Mouse (Mus musculus) fibroblast of lung, adult 2 months (primary cell): Measurements from ENCODE around the gene Tsen34.
A peak's percentile ranks its signal among the peaks of the same experiment; 100 is the strongest.
"Not testable (repeated sequence)": the region's sequence is repeated elsewhere in the genome, so short reads cannot be mapped to it uniquely, and the experiment has no call there.

ENCODE experiments used
- DNase-seq: peaks from one replicate; pipeline ENCODE4 v3.0.0-alpha.2; 2011; ENCODE audit warnings: low read depth

Tsen34 gene

DNA sequence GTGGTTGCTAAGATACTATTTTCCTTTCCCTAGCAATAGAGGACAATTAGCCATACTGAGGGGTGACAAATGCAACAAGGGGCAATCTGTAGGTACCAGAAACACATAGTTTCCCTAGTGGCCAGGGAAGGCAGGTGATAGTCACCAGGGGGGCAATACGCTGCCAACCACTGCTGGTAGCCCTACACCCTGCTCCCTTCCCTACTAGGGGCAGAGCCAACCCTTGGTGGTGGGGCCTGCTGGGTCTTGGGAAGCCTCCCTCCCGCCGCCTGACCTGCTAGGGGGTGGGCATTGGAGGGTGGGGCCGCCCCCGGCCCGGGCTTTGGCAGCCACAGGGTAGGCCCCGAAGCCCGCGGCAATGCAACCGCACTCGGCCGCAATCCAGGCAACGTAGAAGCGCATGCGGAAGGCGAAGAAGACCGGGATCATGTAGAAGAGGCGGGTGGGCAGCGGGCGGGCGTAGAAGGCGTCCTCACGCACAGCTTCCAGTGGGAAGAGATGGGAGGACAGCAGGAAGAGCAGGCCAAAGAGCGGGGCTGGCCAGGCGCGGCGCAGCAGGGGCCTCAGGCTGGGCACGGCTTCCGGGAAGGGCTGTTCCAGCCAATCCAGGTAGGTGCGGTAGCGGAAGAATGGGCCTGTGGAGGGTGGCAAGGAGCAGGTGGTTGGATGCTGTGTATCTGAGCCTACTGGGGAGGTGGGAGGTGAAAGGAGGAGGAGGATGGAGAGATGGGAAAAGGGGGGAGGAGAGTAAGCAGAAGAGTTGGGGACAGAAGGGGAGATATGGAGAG lies 7.1 kb upstream of the Tsen34 start:
- DNase-seq, result no peak

DNA sequence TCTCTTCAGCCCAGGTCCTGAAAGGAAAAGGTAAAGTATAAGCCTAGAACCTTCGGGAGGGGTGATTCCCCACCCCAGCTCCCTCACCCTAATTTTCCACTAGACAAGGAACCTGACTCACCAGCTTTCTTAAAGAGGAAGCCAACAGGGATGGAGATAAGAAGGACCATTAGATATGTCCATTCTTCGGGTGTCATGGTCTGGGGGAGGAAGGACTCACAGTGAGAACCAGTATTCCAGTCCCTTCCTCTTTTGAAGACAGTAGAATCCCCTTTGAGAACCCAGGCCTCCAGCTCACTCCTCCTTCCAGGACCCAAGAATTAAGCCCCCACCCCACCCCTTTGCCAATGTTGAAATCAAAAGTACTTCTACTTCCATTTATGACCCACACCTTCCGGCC lies 744 bp upstream of the Tsen34 start:
- DNase-seq, result no peak

DNA sequence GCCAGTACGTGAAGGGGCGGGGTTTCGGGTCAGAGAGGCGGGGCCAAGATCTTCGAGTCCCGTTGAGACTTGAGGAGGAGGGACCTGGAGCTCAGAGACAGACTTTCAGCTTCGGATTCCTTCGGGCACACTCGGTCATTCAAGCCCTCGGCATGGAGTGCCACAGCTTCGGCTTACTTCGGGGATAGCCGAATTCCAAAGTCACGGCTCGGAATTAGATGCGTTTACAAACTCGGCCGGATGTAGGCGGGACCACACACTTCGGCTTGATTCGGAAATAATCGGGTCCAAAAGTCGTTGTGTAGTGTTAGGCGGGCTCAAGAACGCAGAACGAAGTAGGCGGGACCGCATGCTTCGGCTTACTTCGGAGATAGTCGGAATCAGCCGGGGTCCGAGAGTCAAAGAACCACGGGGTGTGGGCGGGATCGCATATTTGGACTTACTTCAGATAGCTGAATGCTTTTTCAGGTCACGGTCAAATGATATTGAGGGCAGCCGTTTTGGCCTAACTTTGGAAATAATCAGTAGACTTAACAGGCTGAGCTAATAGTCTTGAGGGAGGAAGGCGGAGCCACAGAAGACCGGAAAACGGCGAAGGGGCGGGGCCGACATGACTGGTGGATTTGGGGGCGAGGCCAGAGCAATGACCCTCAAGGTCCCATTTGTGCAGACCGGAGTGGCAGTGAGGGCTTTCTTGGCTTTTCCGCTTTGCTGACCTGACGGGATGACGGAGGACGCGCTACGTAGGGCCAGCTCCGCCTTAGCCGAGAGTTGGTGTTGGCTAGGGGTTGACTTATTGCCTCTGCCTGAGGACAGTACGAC lies 535 bp downstream of the Tsen34 start, which contains the start of gene Mboat7:
Gene Mboat7, minus strand, starts transcription at position 537 of the 822 bp plus-strand sequence.
- peak; percentile 99 for DNase-seq

DNA sequence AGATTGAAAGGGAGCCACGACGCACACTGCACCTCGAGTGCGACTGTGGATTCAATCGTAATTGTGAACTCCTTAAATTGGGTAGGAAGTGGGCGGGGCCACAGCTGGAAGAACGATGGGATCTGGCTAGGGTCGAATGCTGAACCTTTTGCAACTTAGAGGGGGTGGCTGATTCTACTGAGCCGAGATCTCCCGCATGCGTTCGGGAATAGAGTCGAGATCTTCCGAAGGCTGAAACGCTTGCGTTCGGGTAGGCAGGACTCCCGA lies 1.1 kb downstream of the Tsen34 start:
- DNase-seq, result no peak

DNA sequence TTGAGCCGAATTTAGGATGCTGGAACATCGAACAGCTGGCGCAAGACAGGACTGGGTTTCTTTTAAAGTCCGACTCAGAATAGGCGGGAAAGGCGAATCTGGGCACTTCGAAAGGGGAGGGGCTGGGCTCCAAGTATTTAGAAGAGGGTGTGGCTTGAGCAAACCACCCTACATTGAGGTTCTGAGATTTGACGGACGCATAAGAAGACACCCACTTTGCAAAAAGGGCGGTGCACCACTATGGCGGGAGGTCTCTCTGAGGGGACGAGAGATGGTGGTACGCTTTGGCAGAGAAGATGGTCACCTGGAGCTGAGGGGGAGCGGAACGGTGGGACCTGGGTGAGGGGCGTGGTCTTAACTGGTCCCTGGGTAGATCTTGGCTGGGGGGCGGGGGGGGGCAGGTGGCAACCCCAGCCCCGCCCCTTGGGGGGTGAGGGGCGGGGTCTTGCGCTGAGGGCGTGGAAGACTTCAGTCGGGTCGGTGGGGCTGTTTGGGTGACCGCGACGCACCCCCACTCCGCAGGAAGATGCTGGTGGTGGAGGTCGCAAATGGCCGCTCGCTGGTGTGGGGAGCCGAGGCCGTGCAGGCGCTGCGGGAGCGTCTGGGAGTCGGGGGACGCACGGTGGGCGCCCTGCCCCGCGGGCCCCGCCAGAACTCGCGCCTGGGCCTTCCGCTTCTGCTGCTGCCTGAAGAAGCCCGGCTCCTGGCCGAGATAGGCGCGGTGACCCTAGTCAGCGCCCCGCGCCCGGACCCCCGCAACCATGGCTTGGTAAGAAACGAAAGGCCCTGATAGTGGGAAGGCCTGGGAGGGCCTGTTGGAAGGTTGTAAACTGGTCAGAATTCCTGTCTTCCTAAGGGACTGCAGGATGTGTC lies 1.6 kb downstream of the Tsen34 start:
- DNase-seq, result peak; percentile 73

DNA sequence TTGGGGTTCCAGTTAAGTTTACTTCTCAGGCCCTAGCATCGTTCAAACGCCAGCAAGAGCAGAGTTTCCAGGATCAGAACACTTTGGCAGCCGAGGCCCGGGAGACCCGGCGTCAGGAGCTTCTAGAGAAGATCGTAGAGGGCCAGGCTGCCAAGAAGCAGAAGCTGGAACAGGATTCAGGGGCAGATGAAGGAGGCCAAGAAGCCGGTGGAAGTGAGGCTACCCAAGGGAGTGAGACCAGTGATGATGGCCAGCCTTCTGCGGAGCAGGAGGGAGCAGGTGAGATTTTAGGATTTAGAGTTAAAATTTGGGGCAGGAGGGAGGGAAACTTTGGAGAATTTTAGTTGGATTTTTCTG lies 2.3 kb downstream of the Tsen34 start:
- not testable (repeated sequence) for DNase-seq

DNA sequence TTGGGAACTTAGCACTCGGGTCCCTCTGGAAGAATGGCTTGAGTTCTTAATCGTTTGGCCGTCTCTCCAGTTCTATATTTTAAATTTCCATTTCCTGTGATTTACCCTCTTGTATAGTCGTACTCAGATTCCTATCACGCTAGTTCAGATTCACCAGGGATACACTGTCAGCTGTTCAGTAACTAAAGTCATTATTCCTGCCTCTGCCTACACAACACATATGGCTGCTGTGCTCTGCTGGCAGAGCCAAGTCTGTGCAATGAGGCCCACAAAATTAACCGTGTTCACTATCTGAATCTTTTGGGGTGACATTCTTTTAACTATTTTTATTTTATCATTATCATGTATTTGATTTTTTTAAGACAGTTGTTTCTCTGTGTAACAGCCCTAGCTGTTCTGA lies 5.8 kb downstream of the Tsen34 start:
- DNase-seq, result no peak

DNA sequence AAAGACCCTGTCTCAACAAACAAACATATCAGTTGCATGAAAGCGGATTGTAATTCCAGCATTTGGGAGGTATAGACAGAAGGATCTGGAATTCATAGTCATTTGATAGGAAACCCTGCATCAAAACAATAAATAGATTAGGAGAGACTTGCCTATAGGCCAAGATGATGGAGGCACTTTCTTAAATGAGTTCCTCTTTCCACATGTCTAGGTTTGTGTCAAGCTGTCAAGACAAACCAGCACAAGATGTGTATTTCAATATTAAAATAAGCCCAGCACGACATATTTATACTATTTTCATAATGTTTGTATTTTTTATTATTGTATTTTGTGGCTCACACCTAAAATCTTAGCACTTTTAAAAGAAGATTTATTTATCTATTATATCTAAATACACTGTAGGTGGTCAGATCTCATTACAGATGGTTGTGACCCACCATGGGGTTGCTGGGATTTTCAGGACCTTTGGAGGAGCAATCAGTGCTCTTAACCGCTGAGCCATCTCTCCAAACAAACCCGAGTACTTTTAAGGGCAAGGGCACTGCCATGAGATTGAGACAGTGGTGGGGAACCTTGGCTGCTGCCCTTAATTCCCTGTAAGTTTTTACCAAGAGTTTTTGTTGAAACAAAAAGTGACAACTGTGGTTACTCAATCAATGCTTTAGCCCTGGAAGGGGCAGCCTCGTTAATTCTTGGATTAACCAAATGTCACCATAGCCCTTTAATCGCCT lies 10.7 kb downstream of the Tsen34 start:
- DNase-seq, result no peak

DNA sequence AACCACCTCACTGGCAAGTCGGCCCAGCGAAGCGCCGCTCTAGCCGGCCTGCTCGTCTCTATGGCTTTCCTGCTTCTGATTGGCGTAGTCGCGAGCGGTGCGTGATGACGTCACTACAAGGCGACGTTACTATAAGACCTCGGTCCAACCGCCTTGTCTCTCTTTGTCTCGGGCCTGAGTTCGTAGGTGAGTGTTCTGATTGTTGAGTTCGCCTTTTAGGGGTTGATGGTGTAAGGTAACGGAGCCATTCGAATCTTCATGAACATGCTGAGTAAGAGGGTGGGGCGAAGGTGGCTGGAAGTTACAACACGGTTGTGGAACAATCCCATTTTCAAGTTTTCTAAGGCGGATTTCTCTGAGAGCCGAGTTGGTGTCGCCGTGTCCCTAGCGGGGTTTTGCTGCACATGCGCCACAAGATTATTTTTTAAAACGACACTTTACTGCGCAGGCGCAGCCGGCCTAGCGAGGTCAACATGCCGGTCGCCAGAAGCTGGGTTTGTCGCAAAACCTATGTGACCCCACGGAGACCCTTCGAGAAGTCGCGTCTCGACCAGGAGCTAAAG lies 11.3 kb downstream of the Tsen34 start, which contains the start of gene Rps9:
Gene Rps9, plus strand, starts transcription at position 115 of the 563 bp plus-strand sequence.
- DNase-seq, result peak; percentile 93

DNA sequence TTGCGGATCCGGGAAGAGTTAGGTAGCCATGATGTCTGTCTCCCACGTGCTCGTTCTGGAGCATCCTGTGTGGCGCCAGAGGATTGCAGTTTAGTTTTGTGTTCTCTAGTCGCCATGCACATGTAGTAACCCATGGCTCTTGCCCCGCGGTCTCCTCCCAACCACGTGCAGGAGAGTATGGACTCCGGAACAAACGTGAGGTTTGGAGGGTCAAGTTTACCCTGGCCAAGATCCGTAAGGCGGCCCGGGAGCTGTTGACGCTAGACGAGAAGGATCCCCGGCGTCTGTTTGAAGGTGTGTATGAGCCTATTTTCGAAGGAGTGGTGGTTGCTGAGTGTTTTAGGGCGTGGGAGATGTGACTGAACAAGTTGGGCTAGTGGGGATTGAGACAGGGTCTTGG lies 11.8 kb downstream of the Tsen34 start:
- DNase-seq, result no peak

DNA sequence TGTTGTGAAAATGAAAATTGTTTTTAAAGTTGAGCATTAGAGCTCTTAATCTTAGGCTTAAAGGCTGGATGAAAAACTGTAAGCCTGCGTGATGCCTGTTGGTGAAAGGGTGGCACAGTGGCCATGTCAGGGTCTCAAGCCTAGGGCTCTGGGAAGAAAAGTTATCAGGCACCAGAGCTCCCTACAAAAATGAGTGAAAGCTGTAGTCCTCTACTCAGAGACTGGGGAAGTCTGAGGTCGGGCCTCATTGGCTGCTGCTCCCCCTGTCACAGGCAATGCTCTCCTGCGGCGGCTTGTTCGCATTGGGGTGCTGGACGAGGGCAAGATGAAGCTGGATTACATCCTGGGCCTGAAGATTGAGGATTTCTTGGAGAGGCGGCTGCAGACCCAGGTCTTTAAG lies 12.8 kb downstream of the Tsen34 start:
- not testable (repeated sequence) for DNase-seq

DNA sequence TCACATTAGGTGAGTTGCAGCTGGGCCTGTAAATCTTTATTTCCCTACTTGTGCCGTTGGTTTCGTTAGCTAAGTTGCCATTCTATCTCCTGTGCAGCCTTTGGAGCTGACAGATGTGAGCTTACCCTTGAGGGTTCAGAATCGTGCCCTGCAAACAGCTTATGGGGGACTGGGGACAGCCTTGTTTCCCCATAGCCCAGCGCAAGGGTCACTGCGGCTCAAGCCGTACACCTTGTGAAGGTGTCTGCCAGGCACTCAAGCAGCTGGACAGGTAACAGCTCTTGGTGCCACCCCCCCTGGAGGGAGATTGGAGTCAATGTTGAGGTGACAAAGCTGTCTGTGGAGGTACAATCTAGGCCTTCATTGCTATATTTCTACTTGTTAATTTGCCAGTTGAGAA lies 13.2 kb downstream of the Tsen34 start:
- no peak for DNase-seq

DNA sequence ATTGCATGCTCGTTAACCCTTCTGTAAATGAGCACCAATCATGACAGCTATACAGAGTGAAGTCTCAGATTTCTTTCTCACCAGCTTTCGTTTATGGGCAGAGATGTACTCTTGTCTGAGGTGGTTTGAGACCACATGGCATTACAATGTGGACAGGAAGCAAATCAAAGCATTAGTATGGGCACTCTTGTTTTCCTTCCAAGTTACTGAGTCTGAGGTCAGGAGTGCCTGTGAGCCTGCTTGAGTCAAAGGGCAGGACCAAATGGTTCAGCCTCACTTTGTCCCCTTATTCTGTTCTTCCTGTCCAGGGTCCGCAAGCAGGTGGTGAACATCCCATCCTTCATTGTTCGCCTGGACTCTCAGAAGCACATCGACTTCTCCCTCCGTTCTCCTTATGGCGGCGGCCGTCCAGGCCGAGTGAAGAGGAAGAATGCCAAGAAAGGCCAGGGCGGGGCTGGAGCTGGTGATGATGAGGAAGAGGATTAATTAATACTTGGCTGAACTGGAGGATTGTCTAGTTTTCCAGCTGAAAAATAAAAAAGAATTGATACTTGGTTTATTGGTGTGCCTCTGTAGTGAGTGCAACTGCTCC lies 13.8 kb downstream of the Tsen34 start:
- DNase-seq, result no peak

DNA sequence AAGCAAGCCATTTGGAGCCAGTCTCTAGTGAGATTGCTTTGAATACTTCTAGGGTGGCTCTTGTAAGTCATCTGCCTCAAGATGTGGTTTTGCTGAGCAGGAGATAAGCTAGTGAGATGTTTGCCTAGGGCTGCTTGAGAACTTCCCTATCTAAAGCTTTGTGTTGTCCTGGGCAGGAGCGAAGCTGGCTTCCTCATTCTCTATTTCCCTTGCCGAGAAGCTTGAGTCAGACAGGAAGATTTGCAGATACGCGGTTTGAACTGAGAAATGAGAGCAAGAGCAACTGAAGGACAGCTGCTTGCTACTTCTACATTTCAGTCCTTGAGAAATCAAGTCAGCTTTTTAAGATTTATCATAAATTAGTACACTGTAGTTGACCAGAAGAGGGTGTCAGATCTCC lies 14.4 kb downstream of the Tsen34 start:
- no peak for DNase-seq

DNA sequence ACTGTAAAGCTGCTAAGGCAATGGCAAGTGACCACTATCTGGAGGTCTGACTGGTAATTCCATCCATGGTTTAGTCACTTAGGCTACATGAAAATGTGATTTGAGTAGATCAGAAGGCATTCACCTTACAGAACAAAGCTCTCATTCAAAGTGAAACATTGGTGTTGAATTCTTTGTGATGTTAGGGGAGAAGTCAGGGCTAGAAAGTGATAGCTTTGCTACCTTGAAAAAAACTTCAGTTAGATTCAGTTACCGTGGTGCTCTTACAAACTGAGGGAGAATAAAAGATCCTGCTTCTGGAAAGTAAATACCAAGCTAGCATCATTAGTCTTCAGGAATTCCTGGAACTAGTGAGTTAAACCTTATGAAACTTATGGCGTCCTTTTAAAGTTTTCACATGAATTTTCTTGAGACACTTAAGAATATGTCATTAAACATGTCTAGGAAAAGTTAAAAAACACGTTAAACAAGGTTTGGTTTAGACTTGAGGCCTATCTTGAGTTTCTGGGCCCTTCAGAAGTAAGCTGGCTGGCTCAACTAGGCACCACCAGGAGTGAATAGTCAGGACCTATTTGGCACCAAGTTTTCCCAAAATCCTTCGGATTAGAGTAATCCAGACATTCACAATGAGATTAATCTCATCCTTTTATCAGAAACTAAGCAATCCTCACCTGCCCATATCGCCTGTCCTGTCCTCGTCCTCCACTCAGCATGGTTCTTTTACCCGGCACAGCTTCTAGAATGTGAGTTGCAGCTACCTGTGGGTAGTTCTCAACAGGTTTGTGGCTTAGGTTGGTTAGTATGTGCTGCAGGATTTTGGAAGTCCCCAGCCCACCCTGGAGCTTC lies 15.1 kb downstream of the Tsen34 start:
- DNase-seq, result no peak

DNA sequence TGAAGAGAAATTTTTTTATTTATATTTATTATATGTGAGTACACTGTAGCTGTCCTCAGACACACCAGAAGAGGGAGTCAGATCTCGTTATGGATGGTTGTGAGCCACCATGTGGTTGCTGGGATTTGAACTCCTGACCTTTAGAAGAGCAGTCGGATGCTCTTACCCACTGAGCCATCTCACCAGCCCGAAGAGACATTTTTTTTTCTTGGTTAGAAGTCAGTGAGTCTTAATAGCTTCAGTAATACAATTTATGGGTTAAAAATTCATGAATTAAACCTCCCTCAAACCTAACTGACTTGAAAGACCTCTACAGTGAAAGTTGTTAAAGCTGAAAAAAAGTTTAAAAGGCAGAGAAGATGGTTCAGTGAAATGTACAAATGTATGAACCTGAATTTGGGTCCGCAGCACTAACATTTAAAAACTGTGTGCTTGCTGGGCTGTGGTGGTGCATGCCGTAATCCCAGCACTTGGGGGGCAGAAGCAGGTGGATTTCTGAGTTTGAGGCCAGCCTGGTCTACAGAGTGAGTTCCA lies 15.9 kb downstream of the Tsen34 start:
- DNase-seq, result not testable (repeated sequence)

DNA sequence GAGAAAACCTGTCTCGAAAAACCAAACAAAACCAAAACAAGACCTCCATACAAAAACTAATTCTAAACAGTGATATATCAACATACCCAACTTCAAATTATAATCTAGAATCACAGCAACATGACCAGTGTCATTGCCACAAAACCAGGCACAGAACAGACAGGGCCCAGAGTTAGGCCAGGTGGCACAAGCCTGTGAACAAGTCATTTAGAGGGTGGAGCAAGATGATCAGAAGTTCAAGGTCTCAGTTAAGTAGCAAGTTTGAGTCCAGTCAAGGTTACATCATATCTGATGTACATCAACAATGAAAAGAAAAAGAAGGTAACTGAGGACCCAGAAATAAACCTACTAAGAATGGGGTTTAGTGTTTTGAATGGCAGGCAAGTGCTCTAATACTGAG lies 16.3 kb downstream of the Tsen34 start:
- DNase-seq, result no peak

DNA sequence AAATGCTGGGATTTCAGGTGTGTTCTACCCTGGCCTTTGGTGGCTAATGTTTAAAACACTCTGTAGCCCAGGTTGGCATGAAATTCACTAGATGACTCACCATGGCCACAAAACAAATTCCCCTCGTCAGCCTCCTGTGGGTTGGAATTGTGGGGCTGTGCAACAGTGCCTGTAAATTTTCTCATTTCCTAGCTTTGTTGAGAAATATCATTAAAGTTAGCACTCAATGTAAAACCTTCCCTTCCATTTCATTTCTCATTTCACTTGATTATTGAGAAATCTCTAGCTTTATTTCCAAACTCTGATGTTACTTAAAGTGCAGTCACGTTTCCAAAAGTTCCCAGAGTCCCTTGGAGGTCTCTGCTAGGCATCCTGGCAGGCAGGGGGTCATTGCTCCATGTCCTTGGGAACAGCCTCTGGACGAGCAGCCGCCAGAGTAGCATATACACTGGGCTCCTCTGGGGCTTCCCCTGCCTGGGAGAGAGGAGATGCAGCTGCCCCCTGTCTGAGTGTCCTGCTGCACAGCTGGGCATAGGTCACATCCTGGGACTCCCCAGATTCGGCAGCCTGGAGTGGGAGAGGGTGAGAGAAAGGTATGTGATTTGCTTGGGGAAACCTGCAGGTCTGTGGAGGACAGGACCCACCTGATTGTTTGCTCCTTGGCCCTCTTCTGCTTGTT lies 19.7 kb downstream of the Tsen34 start:
- peak; percentile 59 for DNase-seq

DNA sequence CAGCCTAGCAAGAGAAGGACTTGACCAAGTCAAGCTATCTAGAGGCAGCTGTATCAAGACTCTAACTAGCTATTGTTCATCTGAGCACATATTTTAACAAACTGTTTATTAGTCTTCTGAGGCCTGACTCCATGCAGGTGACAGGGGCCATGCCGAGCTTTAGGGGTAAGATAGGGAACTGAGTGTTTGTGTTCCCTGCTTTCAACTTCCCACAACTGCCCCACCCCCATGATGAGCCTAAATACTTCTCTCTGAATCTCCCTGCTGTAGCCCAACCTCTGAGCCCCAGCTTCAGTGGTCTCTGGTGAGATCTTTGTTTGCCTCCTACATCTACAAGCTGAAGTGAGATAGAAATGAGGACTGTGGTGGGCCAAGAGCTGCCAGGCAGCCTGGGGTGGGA lies 22.6 kb downstream of the Tsen34 start:
- no peak for DNase-seq
